Mouse (Mus musculus): ENCODE measurements around the gene Ints2. TPM values are rescaled to one million over a fixed set of nuclear protein-coding genes. Genes with fewer than 3 reads are reported as not detected.

Gene Ints2
- polyA plus RNA-seq, 1 experiment from 2014 or later = 49.0 TPM

DNA sequence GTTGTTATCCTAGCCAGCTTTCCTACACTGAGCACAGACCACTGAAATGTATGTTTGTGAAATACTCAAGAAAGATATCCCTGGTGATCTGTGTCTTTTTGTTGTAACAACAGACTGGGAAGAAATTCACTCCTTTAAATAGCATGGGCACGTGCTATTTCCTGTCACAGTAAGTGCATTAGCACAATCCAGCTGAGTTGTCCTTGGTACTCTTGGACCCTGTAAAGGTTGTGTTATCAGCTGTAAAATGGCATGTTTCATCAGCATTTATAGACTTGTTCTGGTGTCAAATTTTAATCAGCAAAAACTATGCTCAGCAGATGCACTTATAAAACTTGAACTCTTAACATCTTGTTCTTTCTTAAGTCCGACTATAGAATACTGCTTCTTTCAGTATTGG lies 86.6 kb downstream of the Ints2 start:
- Histone ChIP-seq H3K27me3 (no peaks in the 10 kb centered on the region), H3K4me3 (replicated peaks) (no peak overlapping the region), H3K36me3 (no peaks in the 10 kb centered on the region), H3K9ac (replicated peaks) (no peak overlapping the region), H3K4me2 (no peak overlapping the region), H3K27ac (no peak overlapping the region), H3K4me1 (replicated peaks) (no peaks in the 10 kb centered on the region), H3K9me3 (no peaks in the 10 kb centered on the region)
- no peak for ATAC-seq (ENCODE audit: insufficient number of reproducible peaks, insufficient read depth, low FRiP score, low TSS enrichment, low read depth)
- WGBS = 83% methylated on average over 2 of the region's 2 CpGs

Other genes starting within 250 kb of the Ints2 start
- 10.3 and 10.4 TPM in 2 replicates for gene Brip1, start 56.4 kb downstream of the Ints2 start, polyA plus RNA-seq (2016; fragmentation: Nextera tagmentation; extraction: Ambion mirVana)
- 10.8 and 13.0 TPM in 2 replicates for gene Med13, start 100.0 kb upstream of the Ints2 start, polyA plus RNA-seq (2016; fragmentation: Nextera tagmentation; extraction: Ambion mirVana)
- 33.3 and 36.9 TPM in 2 replicates for gene Rnft1, start 227.1 kb upstream of the Ints2 start, polyA plus RNA-seq (2016; fragmentation: Nextera tagmentation; extraction: Ambion mirVana)